Mouse (Mus musculus) yolk sac, embryonic 10.5 days (tissue): ENCODE data around the gene Slc38a5.

ENCODE experiments used
- DNase-seq: peaks from one replicate; pipeline ENCODE4 v3.0.0-alpha.2; 2017; ENCODE audit warnings: low spot score

Slc38a5 gene

GRCm38 (mm10) chrX:8271083-8271820 is at the start of gene Slc38a5:
Gene Slc38a5, plus strand, starts transcription at chrX:8271133.
- DNase-seq = no peak

- DNase-seq = no peak
Measured at GRCm38 (mm10) chrX:8222296-8222677, 48.6 kb upstream of the Slc38a5 start.

DNA sequence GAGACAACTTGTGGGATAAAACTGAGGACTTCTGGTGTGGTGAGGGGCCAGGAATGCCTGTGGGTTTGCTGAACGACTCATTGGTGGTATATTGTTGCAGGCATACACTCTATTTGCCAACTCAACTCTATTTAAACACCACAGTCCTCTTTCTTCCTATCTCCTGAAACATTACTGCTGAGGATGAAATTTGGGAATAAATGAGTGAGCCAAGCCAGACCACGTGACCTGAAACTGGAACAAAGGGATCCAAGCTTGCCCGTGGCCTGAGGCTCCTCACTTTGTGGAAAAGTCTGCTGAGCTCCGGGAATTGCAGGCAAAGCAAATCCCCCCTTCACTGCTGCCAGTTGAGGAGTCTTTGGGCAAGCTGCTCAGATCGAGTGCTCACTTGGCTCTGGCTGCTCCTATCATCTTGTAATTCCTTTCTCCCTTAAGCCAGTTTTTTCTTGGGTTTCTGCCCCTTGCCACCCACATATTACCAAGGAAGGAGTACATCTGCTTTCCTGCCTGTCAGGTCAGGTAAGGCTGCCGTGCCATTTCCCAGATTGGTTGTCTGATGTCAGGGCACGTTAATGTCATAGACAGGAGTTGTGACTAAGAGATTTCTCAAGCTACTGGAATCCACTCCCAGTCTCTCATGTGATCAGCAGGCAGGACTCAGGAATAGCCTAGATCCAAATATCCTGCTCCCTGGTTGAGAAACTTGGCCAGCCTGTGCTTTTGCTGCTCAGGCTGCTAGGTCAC is 48.1 kb upstream of the Slc38a5 start:
- DNase-seq = peak; percentile 24

DNA sequence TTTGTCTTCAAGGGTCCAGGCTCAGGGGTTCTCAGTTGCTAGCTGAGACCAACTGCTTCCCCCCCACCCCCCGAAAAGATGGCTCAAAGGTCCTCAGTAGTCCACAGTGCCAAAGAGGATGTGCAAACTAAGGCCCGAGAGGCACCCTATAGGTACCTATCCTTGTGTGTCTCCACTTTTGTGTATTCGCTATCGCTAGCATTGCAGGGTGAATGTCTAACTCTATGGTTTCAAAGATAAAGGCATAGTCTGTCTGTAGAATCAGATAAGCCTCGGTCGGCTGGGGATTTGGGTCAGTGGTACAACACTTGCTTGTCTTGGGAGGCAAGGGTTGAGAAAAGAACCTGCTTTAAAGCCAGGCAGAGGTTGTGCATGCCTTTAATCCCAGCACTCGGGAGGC is 47.5 kb upstream of the Slc38a5 start:
- DNase-seq = peak; percentile 15

DNA sequence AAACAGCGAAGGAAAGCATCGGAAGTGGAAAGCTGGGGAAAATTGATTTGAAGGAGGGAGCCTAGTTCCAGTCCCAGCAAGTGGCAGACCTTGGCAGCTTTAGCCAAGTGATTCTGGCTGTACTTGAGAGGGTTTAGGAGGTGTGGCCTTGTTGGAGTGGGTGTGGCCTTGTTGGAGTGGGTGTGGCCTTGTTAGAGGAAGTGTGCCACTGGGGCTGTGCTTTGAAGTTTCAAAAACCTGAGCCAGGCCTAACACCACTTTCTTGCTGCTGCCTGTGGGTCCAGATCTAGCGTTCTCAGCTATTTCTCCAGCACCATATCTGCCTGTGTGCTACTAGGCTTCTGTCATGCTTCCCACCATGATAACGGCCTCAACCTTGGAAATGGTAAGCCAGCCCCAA is 40.7 kb upstream of the Slc38a5 start:
- no peak for DNase-seq

- DNase-seq = no peak
Measured at GRCm38 (mm10) chrX:8233602-8234001, 37.3 kb upstream of the Slc38a5 start.

DNA sequence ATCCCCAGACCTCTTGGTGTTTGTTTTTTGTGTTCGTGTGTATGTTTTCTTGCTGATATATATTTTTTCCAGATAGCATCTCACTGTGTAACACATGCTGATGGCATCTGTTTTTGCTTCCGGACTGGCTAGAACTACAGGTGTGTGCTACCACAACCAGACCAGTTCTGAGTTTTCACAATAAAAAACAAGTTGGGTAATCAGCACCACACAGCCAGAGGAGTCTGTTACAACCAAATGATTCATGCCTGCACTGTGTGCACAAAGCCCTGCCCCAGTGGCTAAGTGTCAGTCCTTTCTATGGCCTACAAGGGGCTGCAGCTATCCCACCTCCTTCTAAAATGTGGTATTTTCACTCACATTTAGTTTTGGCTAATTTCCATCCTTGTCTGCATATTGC is 34.2 kb upstream of the Slc38a5 start:
- DNase-seq = no peak

DNA sequence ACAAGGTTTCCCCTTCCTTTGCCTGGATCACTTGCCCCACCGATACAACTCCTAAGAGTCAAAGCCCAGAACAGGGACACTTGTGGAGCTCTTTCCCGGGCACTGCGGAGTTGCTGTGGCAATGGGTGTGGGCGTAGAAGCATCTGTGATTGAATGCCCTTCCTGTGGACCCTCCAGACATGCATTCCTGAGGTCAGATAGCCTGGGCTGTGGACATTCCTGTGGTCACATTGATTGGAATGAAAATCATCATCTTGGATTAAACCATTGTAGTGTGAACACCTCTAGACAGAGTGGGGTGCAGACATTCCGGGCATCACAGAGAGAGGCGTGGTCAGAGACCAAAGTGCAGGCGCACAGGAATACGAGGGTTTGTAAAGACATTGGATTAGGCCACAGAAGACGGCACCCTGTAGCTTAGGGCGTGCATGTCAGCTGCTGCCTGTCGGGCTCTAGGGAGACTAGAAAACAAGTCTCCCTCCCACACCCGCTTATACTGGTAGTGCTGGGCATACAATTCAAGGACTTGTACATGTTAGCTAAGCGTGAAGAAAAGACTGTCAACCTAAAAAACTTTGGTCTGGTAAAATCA is 32.0 kb upstream of the Slc38a5 start:
- DNase-seq = no peak

GRCm38 (mm10) chrX:8247680-8248079 is 23.3 kb upstream of the Slc38a5 start:
- DNase-seq = no peak

- DNase-seq = no peak
Measured at GRCm38 (mm10) chrX:8248542-8249120, 22.3 kb upstream of the Slc38a5 start.

DNA sequence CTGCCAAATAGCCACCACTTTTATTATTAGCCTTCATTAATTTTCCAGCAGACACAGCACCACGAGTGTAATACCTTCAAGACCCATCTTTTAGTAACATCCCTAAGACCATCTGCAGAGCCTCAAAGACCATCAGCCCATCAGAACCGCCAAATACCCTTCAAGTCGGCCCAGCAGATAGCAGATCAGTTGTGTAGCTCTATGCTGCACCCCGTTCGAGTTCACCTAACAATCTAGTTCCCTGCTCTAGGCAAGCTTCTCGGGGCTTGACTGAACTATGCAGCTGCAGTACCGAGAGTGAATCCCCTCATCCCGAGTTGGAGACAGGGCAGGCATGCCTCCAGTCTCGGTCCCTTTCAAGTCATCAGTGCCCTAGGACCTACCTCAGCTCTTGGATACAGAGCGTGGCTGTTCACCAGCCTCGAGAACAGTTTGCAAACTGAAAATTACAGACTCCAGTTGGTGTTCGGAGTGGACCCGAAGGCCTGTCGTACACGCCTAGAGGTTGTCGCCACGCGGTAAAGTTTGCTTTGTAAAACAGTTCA is 19.1 kb upstream of the Slc38a5 start:
- no peak for DNase-seq

DNA sequence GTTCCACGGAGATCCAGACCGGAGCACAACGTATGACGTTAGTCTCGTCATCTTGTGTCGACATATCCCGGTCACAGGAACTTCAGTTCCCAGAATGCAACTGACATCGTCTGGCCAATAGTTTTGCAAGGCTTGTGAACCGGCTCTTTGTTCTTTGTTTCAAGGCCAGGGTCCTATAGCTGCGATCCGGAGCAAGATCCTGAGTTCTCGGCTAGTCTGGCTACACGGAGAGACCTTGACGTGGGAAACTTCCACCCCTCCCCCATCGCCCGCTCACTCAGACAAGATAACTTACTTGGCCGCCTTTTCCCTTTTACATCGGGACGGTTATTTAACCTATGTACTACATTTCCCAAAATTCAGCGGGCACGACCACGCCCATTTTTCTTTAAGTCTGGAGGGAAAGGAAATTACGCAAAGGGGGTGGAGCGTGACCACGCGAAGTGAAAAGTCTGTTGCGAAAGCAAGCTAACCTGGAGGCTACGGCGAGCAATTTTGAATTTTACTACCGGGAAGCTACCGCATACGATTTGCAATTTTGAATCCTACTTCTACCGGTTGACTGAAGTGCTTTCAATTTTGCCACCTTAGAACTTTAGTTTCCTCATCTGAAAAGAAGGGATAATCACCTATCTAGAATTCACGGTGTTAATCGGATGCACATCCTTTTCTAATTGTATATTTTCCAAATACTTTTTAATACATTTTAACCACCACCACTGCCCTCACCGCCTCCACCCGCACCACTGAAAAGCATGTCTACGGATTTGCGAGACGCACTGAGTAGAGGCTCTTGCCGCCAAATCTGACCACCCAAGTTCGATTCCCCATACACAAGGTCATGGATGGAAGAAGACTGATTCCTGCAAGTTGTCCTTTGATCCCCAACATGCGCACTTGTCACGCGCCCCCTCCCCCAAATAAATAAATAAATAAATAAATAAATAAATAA is 18.3 kb upstream of the Slc38a5 start, which contains the start of gene Ftsj1:
Gene Ftsj1, minus strand, starts transcription at position 73 of the 952 bp plus-strand sequence.
- peak; percentile 87 for DNase-seq

GRCm38 (mm10) chrX:8253711-8254110 is 17.2 kb upstream of the Slc38a5 start:
- no peak for DNase-seq

DNA sequence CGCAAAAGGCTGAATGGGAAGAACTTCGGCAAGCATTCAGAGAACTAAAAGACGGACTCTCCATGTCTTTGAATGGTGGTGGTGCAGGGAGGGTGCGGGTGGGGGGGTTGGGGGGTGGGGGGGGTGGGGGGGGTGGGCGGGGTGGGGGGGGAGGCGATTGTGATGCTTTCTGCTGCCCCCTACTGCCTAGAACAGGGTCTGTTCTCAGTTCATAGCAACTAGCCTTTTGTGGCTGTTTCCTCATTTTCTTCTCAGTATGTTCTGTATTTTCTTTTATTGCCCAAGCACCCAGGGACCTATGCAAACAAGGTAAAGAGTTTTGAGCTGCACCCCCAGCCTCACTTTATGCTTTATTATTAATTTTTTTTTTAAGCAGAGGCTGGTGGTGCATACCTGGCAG is 15.1 kb upstream of the Slc38a5 start:
- no peak for DNase-seq

DNA sequence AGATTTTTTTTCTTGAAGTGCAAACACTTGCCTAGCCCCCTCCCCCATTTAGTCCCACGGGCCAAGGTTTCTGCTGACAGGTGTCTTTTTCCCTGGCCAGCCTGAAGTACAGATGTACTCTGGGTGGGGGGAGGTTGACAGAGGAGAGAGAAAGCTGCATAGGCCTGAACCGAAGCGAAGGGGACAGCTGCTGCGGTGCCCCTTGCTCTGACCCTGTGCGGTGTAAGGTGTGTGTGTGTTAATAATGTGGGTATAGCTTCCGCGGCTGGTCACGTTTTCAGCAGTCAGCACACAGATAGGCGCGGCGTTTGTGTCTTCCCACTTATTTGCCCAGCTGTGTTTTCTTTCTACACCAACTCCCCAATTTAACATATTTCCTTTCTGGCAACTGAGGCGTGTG is 11.5 kb upstream of the Slc38a5 start:
- no peak for DNase-seq

DNA sequence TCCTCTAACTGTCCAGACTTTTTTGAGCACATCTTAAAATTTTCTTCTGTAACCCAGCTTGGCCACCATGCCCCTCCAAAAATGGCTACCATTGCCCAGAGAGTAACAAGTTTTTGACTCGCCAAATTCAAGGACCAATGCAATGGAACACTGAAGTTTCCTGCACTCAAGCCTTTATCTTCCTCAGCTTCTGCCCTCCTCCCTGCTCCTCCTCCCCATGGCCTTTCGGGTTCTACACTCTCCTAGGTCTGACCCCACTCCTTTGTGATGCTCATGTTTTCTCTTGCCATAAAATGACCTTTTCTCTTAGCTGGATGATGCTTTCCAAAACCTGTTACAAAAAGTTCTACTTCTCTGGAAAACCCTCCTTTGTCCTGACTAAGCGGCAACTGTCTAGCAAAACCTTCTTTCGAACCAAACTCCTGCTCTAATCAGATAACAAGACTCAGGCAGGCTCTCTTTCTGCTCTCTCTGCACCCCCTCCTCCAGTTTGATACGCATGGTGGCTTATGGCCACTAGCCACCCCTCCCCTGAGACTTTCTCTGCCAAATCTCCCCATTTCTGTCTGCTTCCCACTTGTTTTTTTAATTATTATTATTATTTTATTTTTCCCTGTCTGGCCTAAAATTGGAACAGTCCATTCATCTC is 7.7 kb upstream of the Slc38a5 start:
- no peak for DNase-seq

- no peak for DNase-seq
Measured at GRCm38 (mm10) chrX:8264222-8264621, 6.7 kb upstream of the Slc38a5 start.

GRCm38 (mm10) chrX:8272000-8272399 is 1.1 kb downstream of the Slc38a5 start:
- no peak for DNase-seq

DNA sequence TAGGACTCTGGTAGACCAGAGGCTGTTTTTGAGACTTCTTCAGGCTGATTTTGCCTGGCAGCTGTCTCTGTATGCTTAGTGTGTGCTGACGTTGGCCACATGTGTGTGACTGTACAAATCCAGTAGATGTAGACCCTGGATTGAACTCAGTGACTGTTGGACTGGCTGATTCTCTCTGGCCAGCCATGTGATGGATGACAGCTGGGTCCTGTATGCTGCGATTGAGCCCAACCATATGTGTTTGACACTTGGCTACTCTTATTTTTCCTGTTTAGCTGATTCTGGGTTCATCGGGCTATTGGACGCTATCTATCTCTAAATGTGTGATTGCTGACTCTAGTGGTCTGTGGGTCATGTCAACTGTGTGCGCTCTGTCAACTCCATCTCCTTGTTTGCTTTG is 3.1 kb downstream of the Slc38a5 start:
- DNase-seq = no peak

- DNase-seq = no peak
Measured at GRCm38 (mm10) chrX:8288621-8289020, 17.7 kb downstream of the Slc38a5 start.

DNA sequence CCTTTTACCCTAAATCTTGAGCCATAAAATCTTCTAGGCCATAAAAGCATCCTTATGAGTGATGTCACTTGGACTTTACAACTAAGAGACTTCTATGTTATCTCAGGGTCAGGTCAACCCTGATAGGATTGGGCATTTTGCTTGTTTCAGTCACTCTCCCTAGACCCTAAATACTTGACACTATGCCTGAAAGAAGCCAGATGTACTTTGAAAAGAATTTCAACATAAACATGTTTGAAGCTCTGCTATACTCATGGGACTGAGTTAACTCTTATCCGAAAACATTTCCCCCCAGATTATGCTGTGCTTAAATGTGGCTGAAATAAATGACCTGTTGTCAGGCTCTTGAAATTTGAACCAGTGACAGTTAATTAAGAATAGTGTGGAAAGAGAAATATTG is 38.4 kb downstream of the Slc38a5 start:
- DNase-seq = peak; percentile 1
